Mouse (Mus musculus): Measurements from ENCODE around the gene 2410015M20Rik. TPM values are rescaled to one million over a fixed set of nuclear protein-coding genes. Genes with fewer than 3 reads are reported as not detected.
A peak's percentile ranks its signal among the peaks of the same experiment; 100 is the strongest.
"Not testable (repeated sequence)": the region's sequence is repeated elsewhere in the genome, so short reads cannot be mapped to it uniquely, and the experiment has no call there.

2410015M20Rik gene
- polyA plus RNA-seq, 2 experiments from 2014 or later: 280 to 291 TPM

- peak; percentile 74 for ATAC-seq
Measured at GRCm38 (mm10) chr17:56613236-56613844, 3.8 kb upstream of the 2410015M20Rik start, which contains the start of gene Rpl36. Gene Rpl36 (plus strand): TSS chr17:56613416.

- ATAC-seq: not testable (repeated sequence)
Measured at GRCm38 (mm10) chr17:56612565-56612939, 3.0 kb upstream of the 2410015M20Rik start.

- no peak for ATAC-seq
Measured at GRCm38 (mm10) chr17:56611861-56612564, 2.4 kb upstream of the 2410015M20Rik start.

- no peak for ATAC-seq
Measured at GRCm38 (mm10) chr17:56611323-56611722, 1.8 kb upstream of the 2410015M20Rik start.

- no peak for ATAC-seq
Measured at GRCm38 (mm10) chr17:56608699-56609098, 872 bp downstream of the 2410015M20Rik start.

GRCm38 (mm10) chr17:56607521-56608062 lies 2.0 kb downstream of the 2410015M20Rik start:
- no peak for ATAC-seq

- ATAC-seq: no peak
Measured at GRCm38 (mm10) chr17:56605431-56605830, 4.1 kb downstream of the 2410015M20Rik start.

- no peak for ATAC-seq
Measured at GRCm38 (mm10) chr17:56604422-56604821, 5.1 kb downstream of the 2410015M20Rik start.

GRCm38 (mm10) chr17:56604070-56604380 lies 5.5 kb downstream of the 2410015M20Rik start:
- ATAC-seq: no peak

GRCm38 (mm10) chr17:56603186-56604069 lies 6.1 kb downstream of the 2410015M20Rik start:
- ATAC-seq: no peak

- ATAC-seq: no peak
Measured at GRCm38 (mm10) chr17:56593527-56594271, 15.9 kb downstream of the 2410015M20Rik start.

GRCm38 (mm10) chr17:56592553-56592952 lies 17.0 kb downstream of the 2410015M20Rik start:
- no peak for ATAC-seq

- no peak for ATAC-seq
Measured at GRCm38 (mm10) chr17:56588921-56589320, 20.6 kb downstream of the 2410015M20Rik start.

- ATAC-seq: no peak
Measured at GRCm38 (mm10) chr17:56587773-56588172, 21.8 kb downstream of the 2410015M20Rik start.

GRCm38 (mm10) chr17:56585171-56585821 lies 24.3 kb downstream of the 2410015M20Rik start:
- peak; percentile 33 for ATAC-seq

GRCm38 (mm10) chr17:56584257-56585130 lies 25.1 kb downstream of the 2410015M20Rik start, which contains the start of the genes Safb2 and Safb:
Gene Safb2 (minus strand): TSS chr17:56584585.
Gene Safb (plus strand): TSS chr17:56584825.
- peak; percentile 86 for ATAC-seq

- no peak for ATAC-seq
Measured at GRCm38 (mm10) chr17:56583611-56584256, 25.8 kb downstream of the 2410015M20Rik start.

GRCm38 (mm10) chr17:56583071-56583470 lies 26.5 kb downstream of the 2410015M20Rik start:
- no peak for ATAC-seq

- ATAC-seq: no peak
Measured at GRCm38 (mm10) chr17:56572939-56573338, 36.6 kb downstream of the 2410015M20Rik start.

GRCm38 (mm10) chr17:56572154-56572553 lies 37.4 kb downstream of the 2410015M20Rik start:
- ATAC-seq: no peak
